Mouse (Mus musculus) G1E (cell line): ENCODE data around the gene H3f3a.

ENCODE experiments used
- CTCF ChIP-seq: IDR thresholded peaks from 2 replicates; pipeline ENCODE4 v1.5.1; 2012; ENCODE audit warnings: low read depth, low read length, inconsistent platforms, mixed read lengths
- GATA1 ChIP-seq: IDR thresholded peaks from 2 replicates; pipeline ENCODE4 v1.6.1; 2012; ENCODE audit warnings: borderline replicate concordance, low read length, inconsistent platforms, mixed read lengths
- POLR2AphosphoS5 ChIP-seq: IDR thresholded peaks from 2 replicates; pipeline ENCODE4 v1.6.1; 2012; ENCODE audit warnings: low read depth, low read length, inconsistent platforms; ENCODE audit not compliant: insufficient replicate concordance

- TF ChIP-seq CTCF (no peak), GATA1 (no peak), POLR2AphosphoS5 (no peak)
These were observed 38.4 kb downstream of the H3f3a start for GRCm38 (mm10) chr1:180775317-180775716.
